Mouse (Mus musculus) C2C12 (cell line): ENCODE data around the gene Nufip2.

ENCODE experiments used
- CEBPB ChIP-seq: IDR thresholded peaks from one replicate; pipeline ENCODE4 v1.6.1; 2011; ENCODE audit warnings: low read depth, mild to moderate bottlenecking, control low read depth, moderate library complexity
- CTCF ChIP-seq: IDR thresholded peaks from one replicate; pipeline ENCODE4 v1.5.1; 2011; ENCODE audit not compliant: control insufficient read depth, insufficient read depth, insufficient read length
- FOSL1 ChIP-seq: IDR thresholded peaks from one replicate; pipeline ENCODE4 v1.8.0; 2011; ENCODE audit warnings: mild to moderate bottlenecking, low read length; ENCODE audit not compliant: poor library complexity, insufficient read depth, severe bottlenecking
- MAX ChIP-seq: IDR thresholded peaks from one replicate; pipeline ENCODE4 v1.6.1; 2011; ENCODE audit warnings: mild to moderate bottlenecking, control low read depth
- MYOD1 ChIP-seq: IDR thresholded peaks from one replicate; pipeline ENCODE4 v1.6.1; 2011; ENCODE audit warnings: low read depth; ENCODE audit not compliant: control insufficient read depth, insufficient read length
- MYOG ChIP-seq: IDR thresholded peaks from one replicate; pipeline ENCODE4 v1.6.1; 2011; ENCODE audit not compliant: control insufficient read depth, insufficient read length; ENCODE audit errors: extremely low read depth
- USF1 ChIP-seq: IDR thresholded peaks from one replicate; pipeline ENCODE4 v1.6.1; 2011; ENCODE audit warnings: low read depth, mild to moderate bottlenecking, control low read depth, moderate library complexity

DNA sequence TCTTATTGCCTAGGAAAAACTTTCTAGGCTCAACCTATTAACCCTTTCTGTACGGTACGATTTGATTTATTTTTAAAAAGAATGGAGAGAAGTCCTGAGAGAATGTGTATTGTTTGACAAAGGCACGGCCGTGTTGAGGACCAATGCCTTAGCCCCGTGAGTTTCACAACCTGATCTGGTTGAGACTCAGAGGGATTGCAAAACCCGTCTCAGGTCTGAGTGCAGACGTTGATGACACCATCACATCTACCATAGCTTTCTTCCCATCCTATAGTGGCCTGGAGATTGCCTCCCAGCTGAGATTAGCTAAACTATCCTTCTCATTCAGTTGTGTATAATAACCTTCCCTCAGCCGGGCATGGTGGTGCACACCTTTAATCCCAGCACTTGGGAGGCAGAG lies 21.9 kb upstream of the Nufip2 start:
- TF ChIP-seq CTCF (no peak), USF1 (no peak), MYOD1 (no peak), MAX (no peak), CEBPB (no peak), MYOG (no peak), FOSL1 (no peak)
